Mouse (Mus musculus): ENCODE results near the gene Rd3l.
"Not testable (repeated sequence)": the region's sequence is repeated elsewhere in the genome, so short reads cannot be mapped to it uniquely, and the experiment has no call there.

Gene Rd3l

DNA sequence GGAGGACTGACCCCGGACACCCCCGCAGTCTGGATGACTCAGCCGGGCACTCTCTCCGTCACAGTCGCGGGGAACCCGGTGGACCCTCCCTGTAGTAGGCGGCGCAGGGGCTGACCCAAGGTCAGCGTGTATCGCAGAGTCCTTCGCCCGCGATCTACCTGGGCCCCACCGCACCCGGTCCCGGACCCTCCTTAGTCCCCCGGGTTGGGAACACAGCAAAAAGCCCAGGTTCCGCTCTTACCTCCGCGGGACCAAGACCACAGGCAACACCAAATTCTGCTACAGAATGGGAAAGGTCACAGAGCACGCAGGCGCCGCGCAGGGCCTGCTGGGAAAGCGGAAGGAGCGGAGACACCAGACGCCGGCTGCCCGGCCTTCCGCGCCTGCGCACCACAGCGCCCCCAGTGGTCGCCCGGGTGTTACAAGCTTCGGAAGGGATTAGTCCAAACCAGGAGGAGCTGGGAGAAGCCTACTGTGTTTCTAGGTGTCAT is 14.4 kb downstream of the Rd3l start, which contains the start of gene Atp5mpl:
Gene Atp5mpl (minus strand): TSS at position 295 of the 491 bp plus-strand sequence.
- in situ Hi-C loops (cut with MboI): no loop called here

DNA sequence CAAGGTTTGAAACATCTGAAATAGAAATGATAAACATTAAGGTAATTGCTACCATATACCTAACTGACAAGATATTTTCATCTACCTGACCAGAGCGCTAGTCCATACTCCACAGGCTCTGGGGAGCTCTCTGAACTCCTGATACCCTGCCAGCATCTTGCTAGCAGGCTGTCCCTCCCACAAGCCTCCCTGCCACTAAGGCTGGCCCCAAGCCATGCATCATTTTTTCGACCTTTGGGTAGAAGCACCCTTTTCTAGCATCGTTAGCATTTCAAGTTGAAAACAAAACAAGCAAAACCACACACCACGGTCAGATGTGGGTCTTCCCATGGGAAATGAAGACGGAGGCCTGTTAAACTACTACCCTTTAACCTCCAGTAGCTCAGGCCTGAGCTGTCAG is 17.8 kb downstream of the Rd3l start:
- in situ Hi-C loops (cut with MboI): no loop called here

DNA sequence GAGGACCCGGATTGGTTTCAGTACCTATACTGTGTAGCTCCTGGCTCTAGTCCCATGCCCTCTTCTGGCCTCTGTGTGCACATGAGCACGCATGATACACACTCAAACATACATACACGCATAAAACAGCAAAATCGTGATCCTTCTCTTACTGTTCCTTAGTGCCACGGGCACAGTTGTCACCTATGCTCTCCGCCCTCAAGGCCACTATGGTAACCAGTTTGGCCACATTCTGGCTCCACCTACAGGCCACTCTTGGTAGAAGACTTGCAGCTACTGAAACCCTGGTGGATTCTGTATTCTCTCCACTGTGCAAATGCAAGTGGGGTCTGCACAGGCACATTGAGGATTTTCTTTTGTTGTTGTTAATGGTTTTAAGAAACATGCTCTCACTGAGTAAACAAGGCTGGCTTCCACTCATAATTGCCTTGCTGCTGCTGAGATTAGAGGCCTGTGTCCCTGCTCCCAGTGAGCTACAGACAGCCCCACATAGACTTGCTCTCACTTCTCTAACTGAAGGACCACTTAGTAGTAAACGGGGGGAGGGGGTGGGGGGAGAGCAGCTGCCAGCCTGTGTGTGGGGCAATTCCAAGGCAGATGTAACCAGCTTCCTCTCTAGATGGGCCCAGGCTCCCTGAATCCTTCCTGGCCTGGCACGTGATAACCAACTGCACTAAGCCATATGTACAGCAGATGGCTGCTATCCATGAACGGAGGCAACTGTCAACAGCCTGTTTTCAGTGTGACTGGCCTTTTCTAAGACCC is 22.8 kb downstream of the Rd3l start:
- in situ Hi-C loops (cut with MboI): no loop called here

DNA sequence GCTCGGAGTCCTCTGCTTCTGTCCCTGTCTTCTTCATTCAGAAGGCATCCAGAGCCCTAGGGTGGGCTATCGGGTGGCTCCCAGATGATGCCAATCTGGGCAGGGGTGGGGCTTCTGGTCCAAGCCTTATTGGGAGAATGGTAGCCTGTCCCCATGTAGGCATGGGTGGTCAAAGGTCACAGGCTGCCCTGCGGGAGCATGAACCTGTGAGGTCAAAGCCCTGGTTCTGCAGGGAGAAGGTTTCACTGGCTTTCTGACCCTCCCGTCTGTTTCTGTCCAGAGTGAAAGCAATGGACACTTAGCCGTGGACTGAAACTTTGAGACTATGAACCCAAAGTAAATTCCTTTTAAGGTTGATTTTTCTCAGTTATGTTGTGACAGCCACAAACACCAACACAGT is 24.9 kb downstream of the Rd3l start:
- in situ Hi-C loops (cut with MboI): no loop called here

DNA sequence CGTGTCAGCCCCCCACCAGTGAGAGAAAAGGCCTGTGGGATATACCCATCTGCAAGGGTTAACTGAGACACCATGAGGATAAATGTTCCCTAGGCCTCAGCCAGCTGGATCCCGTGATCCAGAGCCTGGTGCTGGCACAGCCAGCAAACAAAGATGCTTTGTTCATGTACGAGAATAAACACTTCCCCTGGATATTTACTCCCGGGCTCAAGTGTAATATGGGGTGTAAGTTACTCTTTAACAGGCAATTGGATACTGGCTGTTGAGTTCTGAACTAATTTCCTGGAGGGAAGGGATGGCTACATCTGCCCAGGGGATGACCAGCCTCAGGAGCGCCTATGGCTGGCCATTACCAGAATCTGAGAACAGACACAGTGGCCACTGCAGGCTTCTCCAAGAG is 29.4 kb downstream of the Rd3l start:
- in situ Hi-C loops (cut with MboI): loop anchor here (5.0 kb wide), 1 partner anchor 74 kb away; no protein-coding TSS in a partner anchor

DNA sequence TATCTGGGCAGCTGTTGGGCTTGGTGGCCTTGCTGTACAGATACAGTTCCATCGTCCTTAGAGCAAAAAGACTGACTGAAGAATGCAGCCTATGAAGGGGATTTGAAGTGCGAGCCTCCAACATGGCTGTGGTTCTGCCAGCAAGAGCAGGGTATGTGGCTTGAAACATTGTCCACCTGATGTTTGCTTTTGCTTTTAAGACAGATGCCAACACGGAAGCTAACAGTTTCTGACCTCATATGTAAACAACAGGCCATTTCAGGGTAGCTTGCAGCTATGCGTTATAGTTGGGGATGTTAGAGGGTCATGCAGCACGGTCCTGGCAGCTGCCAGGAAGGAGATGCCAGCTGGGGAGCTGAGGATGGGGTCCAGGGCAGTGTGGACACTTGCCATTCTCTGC is 30.6 kb downstream of the Rd3l start:
- in situ Hi-C loops (cut with MboI): loop anchor here (5.0 kb wide), 1 partner anchor 73 kb away; no protein-coding TSS in a partner anchor

DNA sequence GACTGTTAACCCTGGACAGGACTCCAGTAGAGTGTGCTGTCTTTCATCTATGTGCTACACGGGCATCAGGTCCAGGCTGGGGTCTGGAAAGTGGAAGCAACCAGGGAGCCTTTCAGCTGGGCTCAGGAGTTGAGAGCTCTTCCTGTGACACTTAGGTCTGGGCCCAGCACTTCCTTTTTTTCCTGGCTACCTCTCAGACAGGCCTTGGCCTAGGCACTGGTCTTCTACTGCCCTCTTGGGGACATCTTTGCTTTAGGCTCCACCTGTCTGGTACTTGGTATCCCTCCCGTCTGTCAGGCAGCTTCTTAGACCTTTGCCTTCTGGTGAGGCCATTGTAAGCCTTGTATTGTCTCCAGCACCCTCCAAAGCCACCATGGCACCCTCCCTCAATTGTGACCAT is 34.4 kb downstream of the Rd3l start:
- in situ Hi-C loops (cut with MboI): no loop called here

DNA sequence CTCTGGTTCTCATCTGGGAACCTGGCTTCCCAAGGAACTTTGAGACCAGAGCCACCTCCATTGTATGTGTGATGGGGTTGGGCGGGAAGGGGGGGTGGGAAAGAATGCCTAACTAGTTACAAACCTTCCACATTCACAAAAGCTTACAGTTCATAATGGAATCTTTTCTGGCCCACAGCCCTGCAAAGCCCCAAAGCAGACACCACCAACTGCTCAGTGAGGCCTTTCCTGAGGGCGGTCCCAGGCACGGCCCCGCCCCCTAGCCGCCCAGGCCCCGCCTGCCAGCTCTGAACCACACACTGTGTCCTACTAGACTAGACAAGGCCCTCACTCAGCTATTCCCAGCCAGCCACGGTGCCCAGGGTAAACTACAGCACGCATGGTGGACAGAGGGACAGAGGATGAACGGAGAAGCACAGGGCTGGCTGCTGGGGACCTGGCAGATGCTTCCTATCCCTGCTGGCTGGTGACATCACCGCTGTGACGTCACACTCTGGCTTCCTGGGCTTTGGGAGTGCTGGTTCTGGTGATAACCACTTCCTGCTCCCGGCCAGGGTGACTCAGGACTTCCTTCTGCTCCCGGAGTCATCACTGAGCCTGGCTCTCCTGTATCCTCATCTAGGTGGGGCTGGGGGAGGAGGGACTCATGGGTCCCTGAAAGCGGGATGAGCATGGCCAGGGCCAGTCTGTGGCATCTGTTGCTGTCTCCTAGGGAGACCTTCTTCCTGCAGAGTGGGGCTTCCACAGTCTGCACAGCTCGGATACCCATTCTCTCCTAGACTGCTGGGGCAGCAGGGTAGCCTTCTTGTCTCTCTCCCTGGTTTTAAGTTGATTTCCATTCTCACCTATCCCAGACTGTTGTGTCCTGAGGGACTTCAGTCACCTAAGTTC is 35.1 kb downstream of the Rd3l start:
- in situ Hi-C loops (cut with MboI): not testable (repeated sequence)

DNA sequence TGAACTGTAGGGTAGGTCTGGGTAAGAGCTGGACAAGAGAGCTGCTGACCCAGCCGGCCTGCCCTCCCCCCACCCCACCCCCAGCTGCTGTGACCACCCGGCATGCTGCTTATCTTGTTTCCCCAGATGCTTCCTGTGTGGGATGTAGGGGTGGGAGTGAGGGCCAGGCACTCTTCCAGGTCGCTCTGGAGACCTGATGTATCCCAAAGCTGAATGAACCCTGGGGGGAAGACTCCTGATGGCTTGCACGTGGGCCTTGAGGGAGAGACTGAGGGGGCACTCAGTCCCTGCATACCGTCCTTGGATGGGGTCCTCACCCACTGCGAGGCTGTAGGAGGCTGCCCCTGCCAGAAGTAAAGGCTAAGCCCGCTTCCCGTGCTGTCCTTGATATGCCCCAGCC is 36.0 kb downstream of the Rd3l start:
- in situ Hi-C loops (cut with MboI): no loop called here

DNA sequence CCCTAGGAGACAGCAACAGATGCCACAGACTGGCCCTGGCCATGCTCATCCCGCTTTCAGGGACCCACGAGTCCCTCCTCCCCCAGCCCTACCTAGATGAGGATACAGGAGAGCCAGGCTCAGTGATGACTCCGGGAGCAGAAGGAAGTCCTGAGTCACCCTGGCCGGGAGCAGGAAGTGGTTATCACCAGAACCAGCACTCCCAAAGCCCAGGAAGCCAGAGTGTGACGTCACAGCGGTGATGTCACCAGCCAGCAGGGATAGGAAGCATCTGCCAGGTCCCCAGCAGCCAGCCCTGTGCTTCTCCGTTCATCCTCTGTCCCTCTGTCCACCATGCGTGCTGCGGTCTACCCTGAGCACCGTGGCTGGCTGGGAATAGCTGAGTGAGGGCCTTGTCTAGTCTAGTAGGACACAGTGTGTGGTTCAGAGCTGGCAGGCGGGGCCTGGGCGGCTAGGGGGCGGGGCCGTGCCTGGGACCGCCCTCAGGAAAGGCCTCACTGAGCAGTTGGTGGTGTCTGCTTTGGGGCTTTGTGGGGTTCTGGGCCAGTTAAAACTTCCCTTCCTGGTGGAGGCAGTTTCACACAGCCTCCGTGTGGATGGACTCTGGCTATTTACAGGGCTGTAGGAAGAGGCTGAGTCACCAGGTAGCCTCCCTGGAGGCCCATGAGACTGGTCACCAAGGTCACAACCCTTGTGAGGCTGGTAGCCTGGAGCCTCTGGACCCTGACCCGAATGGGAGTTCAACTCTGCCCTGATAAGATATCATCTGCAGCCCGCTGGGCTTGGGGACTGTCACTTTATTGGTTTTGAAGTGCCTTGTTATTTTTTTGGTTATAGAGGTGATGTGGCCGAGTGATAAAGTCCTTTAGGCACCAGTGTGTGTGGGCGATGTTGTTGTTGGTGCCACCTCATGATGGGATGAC is 36.8 kb downstream of the Rd3l start:
- in situ Hi-C loops (cut with MboI): not testable (repeated sequence)

DNA sequence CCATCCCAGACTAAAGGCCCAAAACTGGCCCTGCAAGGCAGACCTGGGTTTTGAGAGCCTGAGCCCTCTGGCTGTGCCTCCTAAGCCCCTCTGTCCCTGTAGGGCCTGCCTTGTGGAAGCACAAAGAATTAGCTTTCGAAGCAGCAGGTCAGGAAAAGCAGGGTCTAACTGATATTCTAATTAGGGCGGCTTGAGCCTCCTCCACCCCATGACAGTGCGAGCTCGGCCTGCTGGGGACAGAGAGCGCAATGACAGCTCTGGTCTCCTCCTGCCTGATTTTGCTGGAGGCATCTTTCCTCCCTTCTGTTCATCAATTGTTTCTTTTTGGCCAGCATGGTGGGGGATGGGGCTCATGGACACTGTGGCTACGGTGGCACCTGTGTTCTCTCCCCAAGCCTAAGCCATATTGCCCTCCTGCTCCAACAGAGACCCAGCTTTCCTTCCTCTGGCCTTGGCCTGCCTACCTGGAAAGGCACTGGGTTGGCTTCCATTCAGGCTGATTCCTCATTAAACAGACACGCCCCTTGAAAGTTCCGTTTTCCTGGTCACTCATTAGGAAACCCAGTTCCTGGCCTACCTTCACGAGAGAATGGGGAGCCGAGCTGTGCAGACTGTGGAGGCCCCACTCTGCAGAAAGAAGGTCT is 37.6 kb downstream of the Rd3l start:
- in situ Hi-C loops (cut with MboI): no loop called here

DNA sequence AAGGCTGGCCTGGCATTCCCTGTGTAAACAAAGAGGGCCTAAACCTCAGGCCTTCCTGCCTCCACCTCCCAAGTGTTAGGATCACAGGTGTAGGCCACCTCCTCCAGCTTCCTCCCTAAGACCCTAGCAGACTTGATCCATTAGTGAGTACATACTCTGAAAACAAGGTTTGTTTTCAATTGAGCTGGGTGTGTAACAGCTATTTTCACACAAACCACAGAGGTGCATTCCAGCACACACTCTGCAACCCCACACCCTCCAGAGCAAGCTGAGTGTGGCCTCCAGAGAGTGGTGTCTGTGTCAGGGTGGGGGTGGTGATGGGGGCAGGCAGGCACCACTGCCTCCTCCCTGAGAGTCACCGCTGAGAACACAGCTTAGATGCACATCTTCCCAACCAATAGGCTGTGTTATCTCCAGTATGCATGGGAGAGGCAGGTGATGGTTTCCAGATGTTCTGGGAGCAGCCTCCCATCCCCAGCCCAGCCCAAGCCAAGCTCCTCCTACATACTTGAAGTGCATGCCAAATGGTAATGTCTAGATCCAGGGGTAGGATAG is 42.4 kb downstream of the Rd3l start:
- in situ Hi-C loops (cut with MboI): no loop called here

DNA sequence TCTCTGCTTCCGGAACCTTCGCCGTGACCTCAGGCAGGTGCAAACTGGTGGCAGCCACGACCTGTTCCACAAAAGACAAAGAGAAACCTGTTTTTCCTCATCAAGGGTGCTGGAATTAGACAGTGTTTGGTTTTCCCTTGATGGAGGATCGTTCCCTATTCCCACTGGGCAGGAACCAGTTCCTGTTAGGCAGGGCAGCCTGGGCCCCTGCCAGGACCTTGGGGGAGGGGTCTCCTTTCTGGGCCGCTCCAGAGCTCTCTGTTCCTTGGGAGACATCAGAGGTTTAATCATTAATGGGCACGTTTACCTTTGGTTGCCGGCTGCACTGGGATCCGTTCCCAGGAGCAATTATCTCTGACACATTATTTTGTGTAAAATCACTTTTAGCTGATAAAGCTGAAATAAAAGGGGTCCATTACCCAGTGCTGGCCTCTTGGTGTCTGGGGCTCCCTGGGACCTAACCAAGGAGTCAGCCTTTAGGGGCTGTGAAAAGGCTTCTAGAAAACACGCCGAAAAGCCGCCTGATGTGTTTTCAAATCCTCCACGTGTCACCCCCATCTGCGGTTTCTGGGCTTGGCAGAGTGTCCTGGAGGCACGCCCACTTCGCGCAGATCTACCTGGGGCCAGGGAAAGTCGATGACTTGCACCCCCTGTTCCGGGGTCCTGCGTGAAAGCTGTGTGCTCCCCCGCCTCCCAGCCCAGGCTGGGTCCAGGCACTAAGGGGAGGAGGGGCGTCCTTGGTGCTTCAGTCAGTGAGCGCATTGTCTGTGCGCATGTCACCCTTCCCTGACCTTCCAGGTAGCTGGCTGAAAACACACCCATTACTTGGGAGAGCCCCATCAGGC is 44.2 kb downstream of the Rd3l start:
- in situ Hi-C loops (cut with MboI): no loop called here

DNA sequence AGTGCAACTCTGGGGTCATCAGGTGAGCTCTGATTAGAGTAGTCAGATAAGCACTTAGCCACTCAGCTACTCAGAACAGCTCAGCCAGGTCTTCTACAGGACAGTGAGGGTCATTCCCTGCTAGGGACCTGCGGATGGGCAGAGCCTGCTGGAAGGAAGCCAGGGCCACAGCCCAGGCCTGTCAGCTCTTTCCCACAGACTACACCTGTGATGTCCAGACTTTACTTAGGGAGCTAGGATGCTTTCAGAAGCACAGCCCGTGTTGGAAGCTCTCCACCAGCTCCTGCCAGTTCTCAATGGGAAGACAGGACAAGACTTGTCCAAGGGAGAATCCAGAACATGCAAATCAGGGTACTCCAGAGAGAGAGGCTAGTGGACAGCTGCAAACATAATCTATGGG is 47.1 kb downstream of the Rd3l start:
- in situ Hi-C loops (cut with MboI): no loop called here

DNA sequence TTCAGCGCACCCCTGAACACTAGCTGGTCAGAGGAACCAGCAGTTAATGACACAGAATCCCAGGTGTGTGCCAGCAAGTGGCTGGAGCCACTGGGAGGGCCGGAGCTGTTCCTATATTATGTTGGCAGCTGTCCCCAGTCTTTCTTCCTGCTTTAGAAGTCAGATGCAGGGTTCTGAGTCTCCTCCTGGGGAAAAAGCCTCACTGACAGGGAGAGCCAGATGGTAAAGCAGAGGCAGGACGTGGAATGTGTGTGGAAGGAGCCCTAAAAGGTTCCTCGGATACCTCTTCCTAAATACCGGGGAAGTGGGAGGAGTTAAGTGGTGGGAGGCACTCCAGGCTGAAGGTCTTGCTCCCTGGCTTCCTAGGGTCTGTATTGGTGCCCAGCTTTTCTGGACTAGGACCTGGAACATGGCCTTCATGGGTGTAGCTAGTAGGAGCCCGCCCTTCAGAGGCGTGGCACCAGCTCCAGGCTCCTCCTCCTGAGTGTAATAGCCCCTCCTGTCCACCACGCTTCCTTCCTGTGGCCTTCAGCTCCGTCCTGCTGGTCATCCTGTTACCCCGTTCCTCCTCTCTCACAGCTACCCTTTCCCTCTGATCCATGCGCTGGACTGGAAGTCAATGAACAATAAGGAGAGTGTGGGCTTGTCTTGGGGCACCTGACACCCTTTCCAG is 47.9 kb downstream of the Rd3l start:
- in situ Hi-C loops (cut with MboI): no loop called here

DNA sequence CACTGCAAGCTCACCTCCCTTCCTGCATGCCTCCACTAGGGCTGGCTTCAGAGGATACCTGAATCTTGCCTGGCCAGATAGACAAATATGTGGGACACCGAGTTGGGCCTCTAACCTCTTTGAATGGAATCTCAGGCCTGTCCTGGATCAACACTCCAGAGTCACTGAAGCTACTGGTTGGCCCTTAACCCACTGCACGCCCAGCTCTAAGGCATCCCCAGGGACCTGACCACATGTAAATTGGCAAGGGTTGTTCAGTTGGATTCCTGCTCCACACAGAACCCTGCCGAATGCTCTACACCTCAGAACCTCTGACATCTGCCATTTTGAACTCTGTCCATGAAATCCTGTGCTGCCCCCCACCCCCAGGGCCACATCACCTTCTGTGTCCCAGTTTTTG is 48.6 kb downstream of the Rd3l start:
- in situ Hi-C loops (cut with MboI): no loop called here

DNA sequence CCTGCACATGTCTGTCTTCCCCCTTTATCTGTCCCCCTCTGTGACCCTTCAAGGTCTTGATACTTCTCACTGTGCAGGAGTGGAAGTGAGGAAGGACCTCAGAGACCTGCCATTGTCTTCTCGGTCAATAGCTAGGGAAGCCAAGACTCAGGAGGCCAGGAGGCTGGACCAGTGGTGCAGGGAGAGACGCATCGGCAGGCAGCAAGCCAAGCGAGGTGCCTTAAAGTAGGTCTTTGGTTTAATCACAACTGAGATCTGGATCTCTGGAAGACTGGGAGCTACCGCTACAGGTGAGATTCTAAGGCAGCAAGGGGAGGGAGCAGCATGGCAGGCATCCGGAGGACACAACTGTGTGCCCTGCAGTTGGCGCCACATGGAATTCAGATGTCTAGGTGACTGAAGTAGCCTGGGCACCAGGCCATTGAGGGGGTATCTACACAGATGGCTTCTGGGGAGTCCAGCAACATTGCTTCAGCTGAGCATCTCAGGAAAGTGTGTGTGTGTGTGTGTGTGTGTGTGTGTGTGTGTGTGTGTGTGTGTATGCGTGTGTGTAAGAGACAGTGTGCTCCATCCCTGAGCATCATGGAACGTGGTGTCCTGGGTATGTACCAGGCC is 49.6 kb downstream of the Rd3l start:
- in situ Hi-C loops (cut with MboI): no loop called here
